Comparison of ENCODE assay signal across 1 mouse cellular context in genomic region chr8:83769720-83770119, GRCm38 (mm10).
TF ChIP-seq lines count a peak whose summit lies in the region.

No protein-coding gene starts in this region.

TF ChIP-seq in MEL, 35 proteins besides CTCF, POLR2A, EP300 and RAD21 (continued from another document):
- TF ChIP-seq MYC (IDR thresholded peaks at IDR 0.05; ENCODE audit: low read depth, low read length) (no peak), GABPA (IDR thresholded peaks at IDR 0.05; ENCODE audit: low read depth, low read length) (no peak), USF2 (IDR thresholded peaks at IDR 0.05; ENCODE audit: borderline replicate concordance in 1 of 2, insufficient read depth in 1 of 2, low read depth in 1 of 2, low read length in 2 of 2) (no peak), ZC3H11A (IDR thresholded peaks at IDR 0.05; ENCODE audit: low read depth, low read length) (no peak), MYB (IDR thresholded peaks at IDR 0.05; ENCODE audit: low read depth, low read length) (no peak), CHD2 (IDR thresholded peaks at IDR 0.05; ENCODE audit: low read length) (no peak), KAT2A (conservative IDR thresholded peaks at IDR 0.05; ENCODE audit: low read depth, low read length) (no peak), E2F4 (IDR thresholded peaks at IDR 0.05; ENCODE audit: borderline replicate concordance, low read depth, low read length) (no peak), MAZ (IDR thresholded peaks at IDR 0.05; ENCODE audit: low read depth, low read length) (no peak), ZMIZ1 (IDR thresholded peaks at IDR 0.05; ENCODE audit: low read depth, low read length) (no peak), TAL1 (IDR thresholded peaks at IDR 0.05; ENCODE audit: low read length) (no peak), POLR2AphosphoS5 (IDR thresholded peaks at IDR 0.05; ENCODE audit: borderline replicate concordance, low read depth, low read length) (no peak), GATA1 (IDR thresholded peaks at IDR 0.05; ENCODE audit: low read depth, low read length) (no peak), MAX (IDR thresholded peaks at IDR 0.05; ENCODE audit: low read length) (no peak), NRF1 (IDR thresholded peaks at IDR 0.05; ENCODE audit: insufficient read depth, low read depth, low read length, poor library complexity, severe bottlenecking) (no peak), ELF1 (IDR thresholded peaks at IDR 0.05; ENCODE audit: low read depth, low read length) (no peak), ZNF384 (IDR thresholded peaks at IDR 0.05; ENCODE audit: low read depth, low read length) (no peak)
